Mouse (Mus musculus) heart, adult 2 months (tissue): Measurements from ENCODE around the gene Gfap. TPM values are rescaled to one million over a fixed set of nuclear protein-coding genes. Genes with fewer than 3 reads are reported as not detected.
A peak's percentile ranks its signal among the peaks of the same experiment; 100 is the strongest.

Source experiments
- DNase-seq, 2 experiments: peaks; one replicate each; pipeline ENCODE4 v3.0.0; 2021
- H3K27ac ChIP-seq: fragments of 200-600 bp; 2 replicates; pipeline ENCODE4 v1.8.1; 2022
- H3K27me3 ChIP-seq: fragments of 200-500 bp; 2 replicates; pipeline ENCODE4 v1.6.1; 2012; ENCODE audit warnings: mild to moderate bottlenecking, low read length, inconsistent platforms, mixed read lengths; ENCODE audit not compliant: control insufficient read depth, insufficient read depth
- H3K36me3 ChIP-seq: fragments of 200-500 bp; 2 replicates; pipeline ENCODE4 v1.6.1; 2012; ENCODE audit warnings: low read length, inconsistent platforms; ENCODE audit not compliant: control insufficient read depth, insufficient read depth
- H3K4me1 ChIP-seq: fragments of 200-500 bp; 2 replicates; pipeline ENCODE4 v1.6.1; 2011; ENCODE audit warnings: low read length; ENCODE audit not compliant: control insufficient read depth, insufficient read depth
- H3K4me3 ChIP-seq: fragments of 200-600 bp; 2 replicates; pipeline ENCODE4 v1.8.1; 2022
- H3K79me2 ChIP-seq: fragments of 200-500 bp; replicated peaks from 2 replicates; pipeline ENCODE4 v1.6.1; 2012; ENCODE audit warnings: mild to moderate bottlenecking, inconsistent platforms, low read length, moderate library complexity, mixed read lengths; ENCODE audit not compliant: control insufficient read depth, insufficient read depth
- H3K9ac ChIP-seq: fragments of 200-500 bp; 2 replicates; pipeline ENCODE4 v1.6.1; 2012; ENCODE audit warnings: low read depth, mild to moderate bottlenecking, control low read depth, inconsistent platforms, low read length, mixed read lengths
- CTCF ChIP-seq: fragments of 200-600 bp; IDR thresholded peaks from 2 replicates; pipeline ENCODE4 v1.8.1; 2022; ENCODE audit warnings: antibody characterized with exemption, mild to moderate bottlenecking, moderate library complexity
- EP300 ChIP-seq: fragments of 200-500 bp; IDR thresholded peaks from 2 replicates; pipeline ENCODE4 v1.6.1; 2011; ENCODE audit warnings: low read depth, low read length, control low read depth; ENCODE audit not compliant: insufficient read depth
- POLR2A ChIP-seq: fragments of 200-500 bp; IDR thresholded peaks from 2 replicates; pipeline ENCODE4 v1.6.1; 2011; ENCODE audit warnings: mild to moderate bottlenecking, low read depth, low read length, control low read depth; ENCODE audit not compliant: insufficient read depth
- WGBS: fragments of 180-500 bp; shearing (Covaris S2); methylation state at CpG from one replicate; pipeline ENCODE4 v1.1.7; 2018; 5-methylcytosine and 5-hydroxymethylcytosine counted together
- intact Hi-C: fragments of 180-260 bp; cut with DNase I; formaldehyde crosslinking; loops from one replicate; pipeline ENCODE4 v1.15.1; 2025
- long read RNA-seq: library from polyadenylated mRNA; stranded (forward); transcript quantifications from one replicate; pipeline ENCODE4 v2.0.0, GENCODE M21; 2021
- polyA plus RNA-seq: library from polyadenylated mRNA; depleted of rRNA; stranded (reverse); fragments of >200 nt; gene quantifications from 2 replicates; pipeline ENCODE4 v1.2.3, GENCODE M21; 2012; rRNA removed
- total RNA-seq, 2 experiments: library from RNA; stranded (reverse); gene quantifications; 2 replicates each; pipeline ENCODE4 v1.2.3; 2021

Gene Gfap
- total RNA-seq (under 1 TPM; 0.08 to 0.30 TPM), polyA plus RNA-seq (0.18 TPM in 2 replicates)
- long read RNA-seq: 0 reads

DNA sequence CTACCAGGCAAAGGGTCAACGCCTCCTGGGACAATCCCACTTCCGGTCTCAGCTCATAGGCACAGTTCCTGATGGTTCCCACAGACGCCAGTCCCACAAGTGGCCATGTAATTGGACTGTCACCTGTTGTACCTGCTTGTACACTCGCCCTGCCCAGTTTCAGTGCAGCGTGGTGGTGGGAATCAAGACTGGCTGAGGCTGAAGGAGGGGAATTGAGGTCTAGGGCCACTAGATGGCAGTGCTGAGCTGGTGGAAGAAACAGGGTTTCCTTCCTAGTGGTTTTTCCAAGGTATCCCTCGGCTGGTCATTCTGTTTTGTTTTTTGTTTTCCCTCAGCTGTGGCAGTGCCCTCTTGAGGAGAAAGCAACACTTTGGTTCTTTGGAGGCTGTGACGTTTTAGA lies at the start of gene Gfap:
Gfap (minus strand) TSS at position 150 of the 400 bp plus-strand sequence.
- WGBS: 10% methylated on average over 7 of the region's 7 CpGs
- intact Hi-C loops: loop anchor here (1.0 to 2.0 kb wide), 3 partner anchors 93 to 258 kb away; no protein-coding TSS in a partner anchor
- no peak within 1 kb of the TSS for H3K9ac ChIP-seq

DNA sequence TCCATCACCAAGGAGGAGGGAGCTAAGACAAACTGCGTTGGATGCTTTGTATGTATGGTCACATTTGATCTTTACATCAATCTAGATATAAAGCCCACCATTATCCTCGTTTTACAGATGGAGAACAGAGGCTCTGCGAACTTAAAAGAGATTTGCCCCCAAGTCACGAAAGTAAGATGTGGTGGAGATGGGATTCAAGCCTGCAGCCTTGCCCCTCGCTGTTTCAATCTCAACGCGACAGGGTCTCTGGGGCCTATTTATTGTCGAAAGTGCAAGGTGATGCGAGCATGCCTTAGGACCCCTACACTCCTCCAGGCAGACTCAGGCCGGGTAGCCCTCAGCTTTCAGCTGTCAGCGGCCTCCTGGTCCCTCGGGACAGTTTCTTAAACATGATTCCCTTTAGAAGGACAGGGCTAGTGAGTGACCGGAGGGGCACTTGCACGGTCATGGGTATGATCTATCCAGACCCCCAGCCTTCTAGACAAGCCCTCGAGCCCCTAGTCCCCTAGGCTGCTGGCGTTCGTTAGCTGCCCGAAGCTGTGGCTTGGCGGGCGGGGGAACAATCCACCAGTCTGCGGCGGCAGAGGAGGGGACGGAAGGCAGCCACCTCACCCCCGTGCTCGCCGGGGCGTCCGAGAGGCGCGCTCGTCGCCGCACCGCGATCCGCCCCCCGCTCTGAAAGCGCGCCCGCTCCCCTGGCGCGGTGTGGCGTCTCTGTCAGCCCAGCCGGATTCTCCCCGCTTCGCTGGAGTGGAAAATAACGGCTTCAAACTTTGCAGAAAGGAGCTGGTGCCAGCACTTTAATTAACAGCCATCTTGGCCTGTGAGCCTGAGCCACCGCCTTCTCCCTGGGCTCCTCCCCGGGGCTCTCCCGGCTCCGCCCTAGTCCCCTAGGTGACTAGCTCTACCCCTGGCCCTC lies 47.6 kb upstream of the Gfap start:
- 0 out of 2 replicates have a peak, but pooled peaks cover 1% of the 10 kb centered on the region for H3K4me1 ChIP-seq
- intact Hi-C loops: no loop called here
- H3K9ac ChIP-seq: peak overlapping the region; percentile 71
- no peak overlapping the region; the same call in 1 of the 2 replicates for H3K27ac ChIP-seq
- H3K79me2 ChIP-seq: no peaks in the 10 kb centered on the region
- no peak for TF ChIP-seq POLR2A
- TF ChIP-seq EP300: no peak
- TF ChIP-seq CTCF: no peak
- peaks cover 19% of the 10 kb centered on the region for H3K27me3 ChIP-seq
- DNase-seq: peak; percentile 59
- H3K36me3 ChIP-seq: no peaks in the 10 kb centered on the region
- H3K4me3 ChIP-seq: peak overlapping the region; percentile 62
- 4% methylated on average over 51 of the region's 51 CpGs for WGBS

More for the DNA sequence above, at the start of gene Gfap:
- Histone ChIP-seq H3K27ac (no peak within 1 kb of the TSS), H3K27me3 (no peaks in the 10 kb centered on the region), H3K4me3 (no peak within 1 kb of the TSS), H3K4me1 (peaks cover 3% of the 10 kb centered on the region), H3K79me2 (no peaks in the 10 kb centered on the region), H3K36me3 (no peaks in the 10 kb centered on the region)
- DNase-seq: peak; percentile 65 to 82
- TF ChIP-seq POLR2A: no peak
- TF ChIP-seq CTCF: peak; percentile 89
- TF ChIP-seq EP300: peak; percentile 76

- no peak for DNase-seq
- intact Hi-C loops: no loop called here
- TF ChIP-seq POLR2A (no peak), EP300 (no peak), CTCF (peak; percentile 36)
- H3K79me2 ChIP-seq: no peaks in the 10 kb centered on the region
- no peaks in the 10 kb centered on the region for H3K36me3 ChIP-seq
- H3K27me3 ChIP-seq: peaks cover 19% of the 10 kb centered on the region
- H3K4me1 ChIP-seq: 0 out of 2 replicates have a peak, but pooled peaks cover 1% of the 10 kb centered on the region
- no peak overlapping the region for H3K27ac ChIP-seq
- H3K4me3 ChIP-seq: peak overlapping the region; percentile 20; the same call in 1 of the 2 replicates
- WGBS: 18% methylated on average over 8 of the region's 8 CpGs
- no peak overlapping the region for H3K9ac ChIP-seq
These were observed 46.3 kb upstream of the Gfap start for GRCm38 (mm10) chr11:102946992-102947343.

DNA sequence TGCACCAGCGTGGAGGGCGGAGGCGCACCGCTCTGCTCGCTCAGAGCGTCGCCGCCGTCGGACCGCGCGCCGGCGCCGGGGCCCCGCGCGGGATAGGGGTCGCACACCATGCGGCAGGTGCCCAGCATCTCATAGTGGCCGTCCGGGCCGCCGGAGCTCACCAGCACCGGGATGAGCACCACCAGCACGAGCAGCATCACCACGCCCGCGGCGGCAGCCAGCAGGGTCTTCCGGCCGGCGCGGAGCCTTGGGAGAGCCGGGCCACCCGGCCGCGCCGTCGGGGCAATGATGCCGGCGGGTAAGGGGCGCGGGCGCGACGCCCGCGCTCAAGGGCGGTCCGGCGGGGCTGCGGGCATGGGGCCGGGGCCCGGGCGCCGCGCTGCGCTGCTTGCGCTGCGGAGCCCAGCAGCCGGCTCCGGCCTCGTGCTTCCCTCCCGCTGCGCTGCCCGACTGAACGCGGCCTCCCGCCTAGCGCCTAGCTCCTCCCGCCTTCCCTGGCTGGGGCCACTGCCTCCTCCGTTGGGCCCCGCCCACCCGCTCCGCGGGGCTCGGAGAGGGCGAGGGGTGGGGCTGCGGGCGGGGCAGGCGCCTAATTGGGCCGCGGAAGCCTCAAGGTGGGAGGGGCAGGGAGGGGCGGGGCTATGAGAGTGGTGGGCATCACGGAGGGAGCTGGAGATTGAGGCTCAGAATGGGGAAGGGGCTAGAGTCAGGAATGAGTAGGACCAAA lies 45.7 kb upstream of the Gfap start, which contains the start of gene C1ql1:
C1ql1 (minus strand) TSS at position 424 of the 727 bp plus-strand sequence.
- no peak within 1 kb of the TSS for H3K27ac ChIP-seq
- H3K27me3 ChIP-seq: peaks cover 19% of the 10 kb centered on the region
- no peak for TF ChIP-seq CTCF
- no peak for TF ChIP-seq EP300
- TF ChIP-seq POLR2A: no peak
- H3K4me1 ChIP-seq: 0 out of 2 replicates have a peak, but pooled peaks cover 1% of the 10 kb centered on the region
- no peaks in the 10 kb centered on the region for H3K36me3 ChIP-seq
- intact Hi-C loops: no loop called here
- 3% methylated on average over 87 of the region's 87 CpGs for WGBS
- H3K79me2 ChIP-seq: no peaks in the 10 kb centered on the region
- peak; percentile 87 to 90 for DNase-seq
- no peak within 1 kb of the TSS for H3K9ac ChIP-seq
- H3K4me3 ChIP-seq: peak within 1 kb of the TSS; percentile 26; the same call in 1 of the 2 replicates

DNA sequence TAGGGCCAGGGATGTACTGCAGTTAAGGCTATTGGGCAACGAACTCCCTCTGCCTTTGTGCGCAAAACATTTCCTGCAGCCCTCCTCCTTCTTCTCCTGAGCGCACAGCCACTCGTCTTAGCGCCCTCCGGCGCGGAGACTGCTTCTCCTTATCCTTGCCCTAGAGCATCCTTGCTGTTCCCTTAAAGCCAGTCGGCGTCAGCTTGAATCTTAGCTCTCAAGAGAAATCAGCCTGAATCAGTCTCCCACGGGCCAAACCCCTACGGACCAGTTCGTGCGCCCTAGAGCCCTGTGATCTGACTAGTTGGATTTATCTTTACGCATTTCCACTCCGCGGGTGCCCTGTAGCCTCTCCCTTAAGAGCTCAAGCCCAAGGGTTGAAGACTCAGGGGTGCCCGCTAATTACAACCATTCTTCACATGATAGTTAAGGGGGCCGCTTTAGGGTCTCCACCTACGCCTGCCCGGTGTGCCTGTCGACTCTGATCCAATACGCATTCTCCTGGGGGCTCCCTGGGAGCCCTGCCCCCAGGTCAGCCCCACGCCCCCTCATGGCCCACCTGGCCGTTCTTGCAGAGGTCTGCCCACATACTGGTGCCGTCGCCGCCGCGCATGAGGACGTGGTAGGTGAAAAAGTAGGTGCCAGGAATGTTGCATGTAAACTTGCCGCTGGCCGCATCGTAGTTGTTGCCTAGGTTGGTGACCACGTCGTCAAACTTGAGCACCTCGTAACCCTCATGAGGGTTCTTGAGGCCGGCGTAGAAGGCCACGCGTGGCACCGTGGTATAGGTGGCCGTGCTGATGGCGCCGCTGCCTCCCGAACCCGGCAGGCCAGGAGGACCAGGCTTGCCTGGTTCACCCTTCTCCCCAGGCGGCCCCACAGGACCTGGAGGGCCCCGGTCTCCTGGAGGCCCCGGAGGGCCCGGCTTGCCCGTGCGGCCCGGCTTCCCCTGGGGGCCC lies 44.9 kb upstream of the Gfap start:
- Histone ChIP-seq H3K4me3 (peak overlapping the region; percentile 26; the same call in 1 of the 2 replicates), H3K9ac (no peak overlapping the region), H3K27ac (no peak overlapping the region), H3K4me1 (0 out of 2 replicates have a peak, but pooled peaks cover 1% of the 10 kb centered on the region), H3K79me2 (no peaks in the 10 kb centered on the region), H3K36me3 (no peaks in the 10 kb centered on the region), H3K27me3 (peaks cover 19% of the 10 kb centered on the region)
- intact Hi-C loops: no loop called here
- WGBS: 6% methylated on average over 54 of the region's 54 CpGs
- DNase-seq: no peak
- TF ChIP-seq EP300: no peak
- no peak for TF ChIP-seq POLR2A
- TF ChIP-seq CTCF: no peak
